Mouse (Mus musculus) myocyte (in vitro differentiated cells): ENCODE data around the gene Zfp853.

Experiments
- CEBPB ChIP-seq: IDR thresholded peaks from 2 replicates; pipeline ENCODE4 v1.6.1; 2011; ENCODE audit warnings: mild to moderate bottlenecking, moderate library complexity; ENCODE audit not compliant: poor library complexity, insufficient read depth, severe bottlenecking
- E2F4 ChIP-seq: IDR thresholded peaks from one replicate; pipeline ENCODE4 v1.6.1; 2011; ENCODE audit warnings: mild to moderate bottlenecking, control low read depth, moderate library complexity; ENCODE audit not compliant: insufficient read depth
- MAX ChIP-seq: IDR thresholded peaks from one replicate; pipeline ENCODE4 v1.6.1; 2011; ENCODE audit warnings: low read depth, mild to moderate bottlenecking, control low read depth
- MYOD1 ChIP-seq, 3 experiments: IDR thresholded peaks; one replicate each; pipeline ENCODE4 v1.6.1; 2011; ENCODE audit warnings: control low read depth in 2 of 3, low read depth in 2 of 3, mild to moderate bottlenecking in 2 of 3, moderate library complexity in 1 of 3; ENCODE audit not compliant: insufficient read length in 2 of 3, control insufficient read depth in 1 of 3
- MYOG ChIP-seq, 3 experiments: IDR thresholded peaks; one replicate each; pipeline ENCODE4 v1.6.1; 2011; ENCODE audit warnings: control low read depth in 2 of 3, low read depth in 2 of 3, mild to moderate bottlenecking in 2 of 3; ENCODE audit not compliant: insufficient read length in 2 of 3, control insufficient read depth in 1 of 3, insufficient read depth in 1 of 3
- POLR2A ChIP-seq: IDR thresholded peaks from one replicate; pipeline ENCODE4 v1.6.1; 2011; ENCODE audit warnings: low read depth, mild to moderate bottlenecking, control low read depth, moderate library complexity; ENCODE audit not compliant: insufficient read length
- REST ChIP-seq: IDR thresholded peaks from one replicate; pipeline ENCODE4 v1.6.1; 2011; ENCODE audit warnings: mild to moderate bottlenecking, control low read depth, moderate library complexity; ENCODE audit not compliant: insufficient read depth, insufficient read length
- SRF ChIP-seq: IDR thresholded peaks from one replicate; pipeline ENCODE4 v1.6.1; 2011; ENCODE audit warnings: low read depth; ENCODE audit not compliant: control insufficient read depth, insufficient read length
- TCF12 ChIP-seq: IDR thresholded peaks from one replicate; pipeline ENCODE4 v1.6.1; 2011; ENCODE audit warnings: mild to moderate bottlenecking, control low read depth; ENCODE audit not compliant: poor library complexity, insufficient read depth, severe bottlenecking
- USF1 ChIP-seq: IDR thresholded peaks from one replicate; pipeline ENCODE4 v1.6.1; 2011; ENCODE audit warnings: low read depth, mild to moderate bottlenecking, control low read depth, moderate library complexity

GRCm38 (mm10) chr5:143308825-143309224, 15.4 kb upstream of the Zfp853 start:
- TF ChIP-seq MAX (no peak), USF1 (no peak), TCF12 (no peak), MYOD1 (IDR thresholded peaks at IDR 0.05; ENCODE audit: control insufficient read depth in 1 of 3, insufficient read length in 2 of 3, low read depth in 2 of 3) (no peak), POLR2A (no peak), REST (no peak), CEBPB (no peak), SRF (no peak), MYOG (IDR thresholded peaks at IDR 0.05; ENCODE audit: control insufficient read depth in 1 of 3, insufficient read depth in 1 of 3, insufficient read length in 2 of 3, low read depth in 2 of 3) (no peak), E2F4 (no peak)
